Mouse (Mus musculus) B cell, adult 2 months (primary cell): ENCODE measurements around the gene Bak1.
"Not testable (repeated sequence)": the region's sequence is repeated elsewhere in the genome, so short reads cannot be mapped to it uniquely, and the experiment has no call there.

Source experiments
- DNase-seq, 2 experiments: peaks; one replicate each; pipeline ENCODE4 v3.0.0; 2022

Gene Bak1

DNA sequence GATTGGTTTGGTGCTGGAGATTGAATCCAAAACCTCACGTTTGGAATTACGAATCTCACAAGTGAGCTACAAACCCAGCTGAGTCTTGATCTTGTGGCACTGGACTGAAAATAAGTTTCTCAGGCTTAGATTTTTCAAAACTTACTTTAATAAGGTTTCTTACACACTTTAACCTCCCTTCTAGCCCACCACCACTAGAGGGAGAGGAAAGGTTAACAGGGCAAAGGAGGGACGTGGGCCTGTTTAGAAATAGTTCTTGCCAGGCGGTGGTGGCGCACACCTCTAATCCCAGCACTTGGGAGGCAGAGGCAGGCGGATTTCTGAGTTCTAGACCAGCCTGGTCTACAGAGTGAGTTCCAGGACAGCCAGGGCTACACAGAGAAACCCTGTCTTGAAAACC lies 51.5 kb downstream of the Bak1 start:
- DNase-seq, result not testable (repeated sequence)

DNA sequence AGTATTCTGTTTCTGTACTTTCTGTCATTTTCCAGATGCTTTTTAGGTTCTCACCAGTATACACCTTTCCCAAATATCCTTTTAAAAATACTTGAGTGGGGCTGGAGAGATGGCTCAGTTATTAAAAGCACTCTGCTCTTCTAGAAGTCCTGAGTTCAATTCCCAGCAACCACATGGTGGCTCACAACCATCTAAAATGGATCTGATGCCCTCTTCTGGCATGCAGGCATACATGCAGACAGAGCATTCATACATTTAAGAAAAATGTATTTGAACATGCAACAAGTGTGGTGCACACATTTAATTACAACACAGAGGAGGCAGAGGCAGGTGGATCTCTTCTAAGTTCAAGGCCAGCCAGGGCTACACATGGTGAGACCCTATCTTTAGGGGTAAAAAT lies 53.4 kb downstream of the Bak1 start:
- no peak for DNase-seq

DNA sequence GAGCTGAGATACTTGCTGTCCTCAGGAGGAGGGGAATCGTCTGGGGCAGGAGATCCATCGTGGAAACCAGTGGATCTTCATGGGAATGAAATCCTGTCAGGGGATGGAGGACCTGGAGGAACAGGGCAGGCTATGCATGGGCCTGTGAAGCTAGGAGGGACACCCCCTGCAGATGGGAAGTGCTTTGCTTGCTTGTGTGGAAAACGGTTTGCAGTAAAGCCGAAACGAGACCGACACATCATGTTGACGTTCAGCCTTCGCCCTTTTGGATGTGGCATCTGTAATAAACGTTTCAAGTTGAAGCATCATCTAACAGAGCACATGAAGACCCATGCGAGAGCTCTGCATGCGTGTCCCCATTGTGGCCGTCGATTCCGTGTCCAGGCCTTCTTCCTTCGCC lies 54.3 kb downstream of the Bak1 start:
- DNase-seq, result no peak

DNA sequence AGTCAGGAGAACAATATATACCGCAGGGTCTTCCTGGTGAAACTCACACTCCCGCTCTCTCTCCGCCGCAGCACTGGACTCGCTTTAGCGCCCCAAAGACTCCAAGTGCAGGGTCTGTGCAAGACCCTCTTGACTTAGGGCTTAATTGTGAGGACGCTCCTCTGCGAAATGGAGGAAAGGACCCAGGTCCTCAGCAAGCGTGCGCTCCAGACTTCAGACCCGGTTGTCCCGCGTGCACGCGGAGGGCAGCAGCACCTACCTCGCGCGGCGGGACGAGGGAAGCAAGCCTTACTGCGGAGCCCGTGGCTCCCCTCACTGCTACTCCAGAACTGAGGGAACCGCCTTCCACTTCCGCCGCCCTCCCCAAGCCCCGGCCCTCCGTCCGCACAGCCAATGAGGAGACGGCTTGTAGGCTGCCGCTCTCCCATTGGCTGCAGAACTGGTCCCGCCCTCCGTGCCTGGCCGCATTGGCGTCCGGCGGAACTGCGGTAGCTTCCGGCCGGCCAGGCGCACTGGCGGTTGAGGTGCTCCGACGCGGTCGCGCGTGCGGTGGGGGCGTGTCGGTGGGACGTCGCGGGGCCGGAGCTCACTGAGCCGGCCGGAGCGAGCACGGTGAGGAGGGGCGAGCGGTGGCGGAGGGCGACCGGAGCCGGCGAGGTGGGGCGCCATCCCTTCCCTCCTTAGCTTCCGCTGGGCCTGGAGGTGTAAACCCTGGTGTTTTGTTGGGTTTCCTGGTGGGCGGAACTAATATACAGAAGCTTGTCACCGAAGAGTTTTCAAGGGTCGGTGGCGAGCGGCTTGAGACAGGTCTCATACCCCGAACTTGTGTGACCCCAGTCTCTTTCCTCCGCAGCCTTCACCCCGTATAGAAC lies 55.9 kb downstream of the Bak1 start, which contains the start of gene Zbtb9:
Gene Zbtb9 (plus strand): TSS at position 465 of the 872 bp plus-strand sequence.
- DNase-seq, result peak; percentile 95

DNA sequence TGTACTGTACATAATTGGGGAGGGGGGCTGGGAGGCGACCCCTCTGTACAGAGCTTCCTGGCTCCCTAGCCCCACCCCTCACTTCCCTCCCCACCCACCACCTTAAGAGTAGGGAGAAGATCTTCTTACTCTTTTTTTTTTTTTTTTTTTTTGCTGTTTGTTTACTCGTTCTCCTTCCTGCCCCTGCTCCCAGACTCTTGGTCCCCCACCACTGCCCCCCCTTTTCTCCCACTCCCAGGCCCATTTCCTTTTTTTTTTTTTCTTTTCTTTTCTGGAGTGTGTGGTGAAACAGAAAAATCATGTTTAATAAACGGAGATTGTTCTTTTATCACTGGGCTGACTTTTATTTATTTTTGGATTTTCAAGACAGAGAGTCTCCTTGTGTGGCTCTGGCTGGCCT lies 56.7 kb downstream of the Bak1 start:
- DNase-seq, result no peak

DNA sequence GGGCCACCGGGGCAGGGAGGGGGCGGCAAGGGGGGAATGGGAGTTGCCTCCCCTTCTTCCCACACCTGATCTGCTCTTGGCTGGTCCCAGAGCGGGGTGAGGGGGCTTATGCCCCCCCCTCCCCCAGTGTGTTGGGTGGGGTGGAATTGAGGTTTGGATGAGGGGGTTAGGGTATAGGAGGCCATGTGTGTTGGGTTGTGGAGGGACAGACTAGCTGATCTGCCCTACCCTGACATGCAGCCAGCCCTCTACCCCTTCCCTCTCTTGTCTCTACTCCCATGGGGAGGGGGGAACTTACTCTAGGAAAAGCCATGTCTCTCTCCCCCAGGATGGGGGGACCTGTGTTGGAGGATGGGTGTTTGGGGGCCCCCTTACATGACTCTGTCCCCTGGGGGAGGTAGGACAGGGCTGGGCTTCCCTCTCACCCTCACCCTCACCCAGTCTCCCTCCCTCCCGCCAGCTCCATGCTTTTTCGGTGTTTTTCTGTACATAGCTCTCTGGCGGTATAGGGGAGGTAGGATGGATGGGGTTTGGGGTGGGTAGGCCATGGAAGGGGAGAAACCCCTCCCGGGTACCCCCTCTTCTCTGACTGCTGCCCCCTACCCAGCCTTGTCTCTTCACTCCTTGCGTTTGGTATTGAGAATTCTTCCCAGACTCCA lies 57.4 kb downstream of the Bak1 start:
- DNase-seq, result no peak

DNA sequence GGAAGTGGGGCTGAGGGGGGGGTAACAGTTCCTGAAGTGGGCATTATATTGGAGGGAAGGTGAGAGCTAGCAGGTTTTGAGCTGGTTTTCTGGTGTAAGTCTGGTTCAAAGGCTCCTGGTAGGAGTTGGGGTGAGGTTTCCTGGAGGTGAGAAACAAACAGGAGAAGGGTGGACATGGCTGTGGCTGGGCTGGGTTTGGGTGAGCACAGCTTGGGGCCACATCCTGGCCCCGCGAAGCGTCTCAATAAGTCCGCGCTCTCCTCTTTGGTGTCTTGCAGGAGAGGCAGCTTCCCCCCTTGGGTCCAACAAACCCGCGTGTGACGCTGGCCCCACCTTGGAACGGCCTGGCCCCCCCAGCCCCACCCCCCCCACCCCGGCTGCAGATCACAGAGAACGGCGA lies 58.6 kb downstream of the Bak1 start:
- DNase-seq, result no peak
